Mouse (Mus musculus): Measurements from ENCODE around the gene Tbccd1. TPM values are rescaled to one million over a fixed set of nuclear protein-coding genes. Genes with fewer than 3 reads are reported as not detected.

Tbccd1 gene
- polyA plus RNA-seq, 1 experiment from 2014 or later: 36.3 TPM

DNA sequence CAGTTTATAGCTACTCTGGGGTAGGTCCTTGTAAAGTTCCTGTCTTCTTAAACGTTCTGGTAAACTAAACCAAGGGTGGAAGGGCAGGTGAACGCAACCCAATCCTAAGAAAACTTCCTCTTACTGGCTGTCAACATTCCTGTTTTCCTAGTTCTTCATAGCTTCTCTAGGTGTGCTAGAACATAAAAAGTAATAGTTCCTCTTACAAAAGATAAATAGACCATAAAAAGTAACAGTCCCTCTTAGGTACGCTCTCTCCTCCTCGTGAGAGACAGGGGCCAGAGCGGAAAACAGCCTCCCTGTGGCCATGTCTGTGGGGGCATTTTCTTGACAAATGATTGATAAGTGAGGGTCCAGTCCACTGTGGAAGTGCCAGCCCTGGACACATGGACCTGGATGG, 12.6 kb downstream of the Tbccd1 start:
- Histone ChIP-seq H3K4me1 (ENCODE audit: control insufficient read depth, insufficient read depth, low read length) (peaks cover 2% of the 10 kb centered on the region; the same call in 1 of the 2 replicates), H3K4me3 (ENCODE audit: low read depth, low read length) (peak overlapping the region; percentile 44), H3K36me3 (ENCODE audit: control insufficient read depth, insufficient read depth, low read length) (no peaks in the 10 kb centered on the region), H3K4me2 (peak overlapping the region; percentile 76), H3K27me3 (ENCODE audit: control insufficient read depth, insufficient read depth, low read length) (no peaks in the 10 kb centered on the region), H3K9me3 (ENCODE audit: control insufficient read depth, low read length) (no peaks in the 10 kb centered on the region), H3K27ac (ENCODE audit: low read depth, low read length) (no peak overlapping the region), H3K9ac (ENCODE audit: low read length) (peak overlapping the region; percentile 75)
- WGBS: 85% methylated on average over 5 of the region's 5 CpGs
- ATAC-seq (ENCODE audit: low FRiP score): no peak
- no peak for DNase-seq (ENCODE audit: low spot score, missing footprints)

DNA sequence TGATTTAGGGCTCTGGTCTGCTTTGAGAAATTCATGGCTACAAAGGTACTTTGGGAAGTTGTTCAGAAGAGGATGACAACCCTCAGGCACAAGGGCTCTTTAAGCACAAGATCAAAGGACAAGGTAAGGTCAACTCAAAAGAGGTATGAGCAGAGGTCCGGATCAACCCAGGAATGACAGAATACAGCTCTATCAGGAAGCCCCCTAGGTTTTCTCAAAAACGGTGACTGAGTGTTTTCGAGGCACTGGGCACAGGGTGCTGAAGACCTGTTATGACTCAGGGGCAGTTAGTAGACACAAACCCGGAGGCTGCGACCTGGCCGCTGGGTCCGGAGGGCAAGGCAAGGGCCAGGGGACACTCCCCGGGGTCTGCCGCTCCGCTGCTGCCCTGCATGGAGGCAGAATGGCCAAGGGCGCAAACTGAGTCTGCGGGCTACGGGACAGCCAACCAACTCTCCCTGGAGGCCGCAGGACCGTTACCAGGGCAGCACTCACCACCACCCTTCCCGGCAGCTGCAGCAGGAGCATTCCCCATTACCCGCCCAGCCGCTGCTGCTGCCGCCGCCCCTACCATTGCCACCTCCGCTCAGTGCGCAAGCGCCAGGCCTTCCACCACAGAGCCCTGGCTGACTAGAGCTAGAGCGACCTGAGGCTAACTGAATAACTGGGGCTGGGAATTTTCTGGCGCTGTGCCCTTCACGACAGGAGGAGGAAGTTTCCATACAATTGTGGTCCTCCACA, 13.2 kb downstream of the Tbccd1 start:
- H3K4me3 ChIP-seq (ENCODE audit: low read depth, low read length): peak overlapping the region; percentile 44
- 12% methylated on average over 26 of the region's 26 CpGs for WGBS
- H3K4me1 ChIP-seq (ENCODE audit: control insufficient read depth, insufficient read depth, low read length): peaks cover 2% of the 10 kb centered on the region; the same call in 1 of the 2 replicates
- peak overlapping the region; percentile 75 for H3K9ac ChIP-seq (ENCODE audit: low read length)
- DNase-seq (ENCODE audit: low spot score, missing footprints) (peak; percentile 95), ATAC-seq (ENCODE audit: low FRiP score) (peak; percentile 93)
- H3K9me3 ChIP-seq (ENCODE audit: control insufficient read depth, low read length): no peaks in the 10 kb centered on the region
- H3K4me2 ChIP-seq: peak overlapping the region; percentile 76
- no peaks in the 10 kb centered on the region for H3K27me3 ChIP-seq (ENCODE audit: control insufficient read depth, insufficient read depth, low read length)
- H3K27ac ChIP-seq (ENCODE audit: low read depth, low read length): no peak overlapping the region
- no peaks in the 10 kb centered on the region for H3K36me3 ChIP-seq (ENCODE audit: control insufficient read depth, insufficient read depth, low read length)

DNA sequence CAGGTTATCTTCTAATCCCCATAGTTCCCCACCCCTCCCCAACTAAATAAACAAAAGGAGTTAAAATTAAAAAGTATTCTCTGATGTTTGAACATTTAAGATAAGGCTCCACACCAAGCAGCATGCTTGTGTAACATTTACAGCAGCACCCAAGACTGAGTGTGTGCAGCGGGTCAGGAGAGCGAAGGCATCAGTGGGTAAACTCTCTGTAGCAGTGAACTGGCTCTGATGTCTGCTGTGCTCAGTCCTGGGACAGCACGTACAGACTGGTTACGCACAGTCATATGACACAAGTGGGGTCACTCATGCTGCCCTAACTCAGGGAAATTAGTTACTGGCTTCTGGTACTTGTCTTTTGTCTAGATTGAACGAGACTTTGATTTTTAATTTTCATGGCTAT, 14.6 kb downstream of the Tbccd1 start:
- 96% methylated on average over 5 of the region's 5 CpGs for WGBS
- no peaks in the 10 kb centered on the region for H3K27me3 ChIP-seq (ENCODE audit: control insufficient read depth, insufficient read depth, low read length)

DNA sequence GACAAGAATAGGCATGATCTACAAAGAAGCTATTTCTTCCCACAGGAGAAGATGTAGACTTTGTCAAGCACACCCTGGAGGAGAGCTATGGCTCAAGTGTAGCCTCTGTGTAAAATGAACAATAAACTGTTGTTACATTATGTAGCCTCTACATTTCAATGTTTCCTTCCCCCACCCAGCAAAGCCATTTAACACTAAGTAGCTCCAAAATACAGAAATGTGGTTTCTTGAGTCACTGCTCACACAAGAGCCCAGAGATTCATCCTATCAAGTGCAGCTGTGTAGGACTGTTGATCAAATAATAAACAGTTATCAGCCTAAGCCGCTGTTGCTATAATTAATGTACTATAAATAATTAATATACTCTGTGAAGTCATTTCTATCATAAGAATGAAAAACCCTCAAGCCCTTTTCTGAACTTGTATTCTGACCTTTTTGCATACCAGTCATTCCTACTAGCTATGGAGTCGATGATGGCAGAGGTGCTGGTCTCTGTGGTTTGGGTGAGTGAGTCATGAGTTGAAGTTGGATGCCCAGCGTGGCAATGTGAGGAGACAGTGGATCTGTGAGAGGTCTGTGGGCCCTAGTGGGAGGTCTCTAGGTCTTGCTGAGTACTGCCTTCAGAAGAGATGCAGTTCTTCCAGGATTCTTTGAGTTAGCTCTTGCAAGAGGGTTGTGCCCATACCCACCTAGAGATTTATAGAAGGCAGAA, 18.2 kb downstream of the Tbccd1 start:
- H3K4me1 ChIP-seq (ENCODE audit: control insufficient read depth, insufficient read depth, low read length): peaks cover 2% of the 10 kb centered on the region; the same call in 1 of the 2 replicates
- H3K9me3 ChIP-seq (ENCODE audit: control insufficient read depth, low read length): no peaks in the 10 kb centered on the region
- 91% methylated on average over 3 of the region's 3 CpGs for WGBS
- no peak overlapping the region for H3K4me2 ChIP-seq
- no peak overlapping the region for H3K27ac ChIP-seq (ENCODE audit: low read depth, low read length)
- no peak overlapping the region for H3K4me3 ChIP-seq (ENCODE audit: low read depth, low read length)
- ATAC-seq (ENCODE audit: low FRiP score): no peak
- no peaks in the 10 kb centered on the region for H3K27me3 ChIP-seq (ENCODE audit: control insufficient read depth, insufficient read depth, low read length)
- H3K9ac ChIP-seq (ENCODE audit: low read length): no peak overlapping the region
- no peak for DNase-seq (ENCODE audit: low spot score, missing footprints)
- no peaks in the 10 kb centered on the region for H3K36me3 ChIP-seq (ENCODE audit: control insufficient read depth, insufficient read depth, low read length)

More for the DNA sequence above, 14.6 kb downstream of the Tbccd1 start:
- Histone ChIP-seq H3K27ac (ENCODE audit: low read depth, low read length) (no peak overlapping the region), H3K9me3 (ENCODE audit: control insufficient read depth, low read length) (no peaks in the 10 kb centered on the region), H3K9ac (ENCODE audit: low read length) (no peak overlapping the region), H3K4me3 (ENCODE audit: low read depth, low read length) (no peak overlapping the region), H3K4me2 (no peak overlapping the region), H3K4me1 (ENCODE audit: control insufficient read depth, insufficient read depth, low read length) (peaks cover 2% of the 10 kb centered on the region; the same call in 1 of the 2 replicates), H3K36me3 (ENCODE audit: control insufficient read depth, insufficient read depth, low read length) (no peaks in the 10 kb centered on the region)
- ATAC-seq (ENCODE audit: low FRiP score) (no peak), DNase-seq (ENCODE audit: low spot score, missing footprints) (no peak)

DNA sequence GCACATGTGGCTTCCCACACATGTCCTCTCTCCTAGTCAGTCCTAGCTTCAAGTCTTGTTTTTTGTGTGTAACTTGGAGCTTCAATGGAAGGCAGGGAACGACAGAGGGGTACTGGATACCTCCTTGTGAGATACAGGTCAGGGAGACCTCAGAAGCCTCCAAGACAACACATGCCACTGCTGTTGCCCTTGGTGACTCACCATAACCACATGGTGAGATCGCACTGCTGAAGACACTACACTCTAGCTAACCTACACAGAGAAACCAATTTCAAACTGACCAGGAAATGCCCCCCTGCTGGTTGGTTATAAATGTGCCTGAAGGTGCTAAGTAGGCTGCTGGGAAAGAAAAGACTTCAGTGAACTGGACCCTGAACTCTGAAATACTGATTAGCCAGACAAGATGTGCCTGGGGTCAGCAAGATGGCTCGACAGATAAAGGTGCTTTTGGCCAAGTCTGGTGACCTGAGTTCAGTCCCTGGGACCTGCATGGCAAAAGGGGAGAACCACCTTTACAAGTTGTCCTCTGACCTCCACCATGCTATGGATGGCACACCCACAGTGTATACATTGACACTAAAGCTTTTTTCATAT, 24.4 kb downstream of the Tbccd1 start:
- no peak for DNase-seq (ENCODE audit: low spot score, missing footprints)
- WGBS: 93% methylated on average over 3 of the region's 3 CpGs
- H3K36me3 ChIP-seq (ENCODE audit: control insufficient read depth, insufficient read depth, low read length): peaks cover 3% of the 10 kb centered on the region; the same call in 1 of the 2 replicates

DNA sequence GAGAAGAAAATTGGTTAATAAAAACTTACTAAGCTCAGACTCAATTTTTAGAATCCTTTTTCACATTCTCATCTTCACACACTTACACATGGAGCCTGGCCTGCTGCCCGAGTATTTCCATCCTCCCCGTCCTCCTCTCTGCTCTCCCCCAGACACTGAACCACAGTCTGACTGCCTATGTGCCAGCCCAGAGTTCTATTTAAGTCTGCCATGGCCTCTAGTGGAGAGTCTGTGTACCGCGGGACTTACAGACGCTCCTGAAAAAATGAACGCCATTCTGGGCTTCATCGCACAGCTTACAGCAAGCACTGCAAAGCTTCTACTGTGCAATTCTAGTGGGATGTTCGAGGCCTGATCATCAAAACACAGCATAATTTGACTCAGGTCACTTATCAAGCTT, 36.7 kb downstream of the Tbccd1 start:
- WGBS: 57% methylated on average over 8 of the region's 8 CpGs
- Histone ChIP-seq H3K9me3 (ENCODE audit: control insufficient read depth, low read length) (no peaks in the 10 kb centered on the region), H3K27me3 (ENCODE audit: control insufficient read depth, insufficient read depth, low read length) (no peaks in the 10 kb centered on the region), H3K4me3 (ENCODE audit: low read depth, low read length) (no peak overlapping the region), H3K4me1 (ENCODE audit: control insufficient read depth, insufficient read depth, low read length) (no peaks in the 10 kb centered on the region), H3K36me3 (ENCODE audit: control insufficient read depth, insufficient read depth, low read length) (peaks cover 2% of the 10 kb centered on the region), H3K9ac (ENCODE audit: low read length) (no peak overlapping the region), H3K4me2 (no peak overlapping the region), H3K27ac (ENCODE audit: low read depth, low read length) (no peak overlapping the region)
- DNase-seq (ENCODE audit: low spot score, missing footprints) (no peak), ATAC-seq (ENCODE audit: low FRiP score) (no peak)

More for the DNA sequence above, 24.4 kb downstream of the Tbccd1 start:
- no peak overlapping the region for H3K4me3 ChIP-seq (ENCODE audit: low read depth, low read length)
- H3K4me2 ChIP-seq: no peak overlapping the region
- H3K9ac ChIP-seq (ENCODE audit: low read length): no peak overlapping the region
- H3K27ac ChIP-seq (ENCODE audit: low read depth, low read length): no peak overlapping the region
- ATAC-seq (ENCODE audit: low FRiP score): no peak
- H3K27me3 ChIP-seq (ENCODE audit: control insufficient read depth, insufficient read depth, low read length): no peaks in the 10 kb centered on the region
- H3K9me3 ChIP-seq (ENCODE audit: control insufficient read depth, low read length): no peaks in the 10 kb centered on the region
- H3K4me1 ChIP-seq (ENCODE audit: control insufficient read depth, insufficient read depth, low read length): no peaks in the 10 kb centered on the region

DNA sequence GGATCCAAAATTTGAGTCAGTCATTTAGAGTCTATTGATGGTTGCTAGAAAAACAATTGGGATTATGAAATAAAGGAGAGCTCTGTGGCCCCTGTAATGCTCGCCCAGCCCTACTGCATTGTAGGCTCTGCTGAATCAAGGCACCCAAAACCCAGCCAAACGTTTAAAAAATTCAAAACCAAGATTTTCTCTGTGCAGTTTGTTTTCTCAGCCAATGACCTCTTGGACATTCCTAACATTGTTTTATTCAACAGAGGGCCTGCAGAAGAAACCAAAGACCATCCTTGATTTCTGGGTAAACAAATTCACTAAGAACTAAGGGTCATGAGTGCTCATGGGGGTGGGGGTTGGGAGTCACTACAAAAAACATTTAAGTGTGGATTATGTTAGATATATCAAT, 46.0 kb downstream of the Tbccd1 start, which contains the start of gene Crygs:
Gene Crygs, minus strand, starts transcription at position 101 of the 400 bp plus-strand sequence.
- H3K9ac ChIP-seq (ENCODE audit: low read length): no peak within 1 kb of the TSS
- ATAC-seq (ENCODE audit: low FRiP score) (no peak), DNase-seq (ENCODE audit: low spot score, missing footprints) (no peak)
- H3K4me1 ChIP-seq (ENCODE audit: control insufficient read depth, insufficient read depth, low read length): no peaks in the 10 kb centered on the region
- H3K9me3 ChIP-seq (ENCODE audit: control insufficient read depth, low read length): no peaks in the 10 kb centered on the region
- peaks cover 7% of the 10 kb centered on the region; the same call in 1 of the 2 replicates for H3K27me3 ChIP-seq (ENCODE audit: control insufficient read depth, insufficient read depth, low read length)
- no peak within 1 kb of the TSS for H3K27ac ChIP-seq (ENCODE audit: low read depth, low read length)
- peaks cover 3% of the 10 kb centered on the region; the same call in 1 of the 2 replicates for H3K36me3 ChIP-seq (ENCODE audit: control insufficient read depth, insufficient read depth, low read length)
- no peak within 1 kb of the TSS for H3K4me3 ChIP-seq (ENCODE audit: low read depth, low read length)
- WGBS: 65% methylated on average over 2 of the region's 2 CpGs
- no peak within 1 kb of the TSS for H3K4me2 ChIP-seq

DNA sequence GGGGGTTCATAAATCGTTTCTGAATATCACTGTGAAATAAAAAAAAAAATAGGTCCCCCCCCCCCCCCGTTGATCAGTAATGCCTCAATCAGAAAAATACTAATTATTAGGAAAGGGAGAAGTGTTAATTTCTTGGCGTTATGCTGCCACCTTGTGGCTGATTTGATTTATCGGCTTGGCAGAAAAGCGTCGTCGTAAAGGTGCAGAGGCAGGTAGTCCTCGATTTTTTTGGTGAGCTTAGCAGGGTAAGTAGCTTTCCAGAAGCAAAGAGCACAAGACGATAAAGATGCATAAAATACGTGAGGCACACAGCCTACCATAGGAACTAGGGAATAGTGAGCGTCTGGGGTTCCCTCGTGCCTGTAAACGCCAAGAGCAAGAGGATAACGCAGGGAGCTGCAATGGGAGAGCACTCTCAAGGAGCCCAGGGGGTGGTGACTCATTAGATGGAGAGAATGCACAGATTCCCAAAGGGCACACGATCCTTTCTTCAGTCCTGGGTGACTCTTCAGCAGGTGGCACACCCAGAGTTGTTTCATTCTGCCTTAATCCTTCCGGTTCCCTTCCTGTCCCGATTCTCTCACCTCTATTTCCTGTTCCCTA, 49.9 kb downstream of the Tbccd1 start:
- 19% methylated on average over 17 of the region's 17 CpGs for WGBS
- peak; percentile 94 for DNase-seq (ENCODE audit: low spot score, missing footprints)
- no peak for ATAC-seq (ENCODE audit: low FRiP score)
- Histone ChIP-seq H3K9ac (ENCODE audit: low read length) (no peak overlapping the region), H3K4me3 (ENCODE audit: low read depth, low read length) (no peak overlapping the region), H3K27me3 (ENCODE audit: control insufficient read depth, insufficient read depth, low read length) (peaks cover 7% of the 10 kb centered on the region; the same call in 1 of the 2 replicates), H3K36me3 (ENCODE audit: control insufficient read depth, insufficient read depth, low read length) (no peaks in the 10 kb centered on the region), H3K27ac (ENCODE audit: low read depth, low read length) (no peak overlapping the region), H3K9me3 (ENCODE audit: control insufficient read depth, low read length) (no peaks in the 10 kb centered on the region), H3K4me1 (ENCODE audit: control insufficient read depth, insufficient read depth, low read length) (no peaks in the 10 kb centered on the region), H3K4me2 (no peak overlapping the region)

Data from midbrain, embryonic 11.5 days (tissue).